Mouse (Mus musculus): Measurements from ENCODE around the gene Mrpl10.
A peak's percentile ranks its signal among the peaks of the same experiment; 100 is the strongest.

The Mrpl10 gene

DNA sequence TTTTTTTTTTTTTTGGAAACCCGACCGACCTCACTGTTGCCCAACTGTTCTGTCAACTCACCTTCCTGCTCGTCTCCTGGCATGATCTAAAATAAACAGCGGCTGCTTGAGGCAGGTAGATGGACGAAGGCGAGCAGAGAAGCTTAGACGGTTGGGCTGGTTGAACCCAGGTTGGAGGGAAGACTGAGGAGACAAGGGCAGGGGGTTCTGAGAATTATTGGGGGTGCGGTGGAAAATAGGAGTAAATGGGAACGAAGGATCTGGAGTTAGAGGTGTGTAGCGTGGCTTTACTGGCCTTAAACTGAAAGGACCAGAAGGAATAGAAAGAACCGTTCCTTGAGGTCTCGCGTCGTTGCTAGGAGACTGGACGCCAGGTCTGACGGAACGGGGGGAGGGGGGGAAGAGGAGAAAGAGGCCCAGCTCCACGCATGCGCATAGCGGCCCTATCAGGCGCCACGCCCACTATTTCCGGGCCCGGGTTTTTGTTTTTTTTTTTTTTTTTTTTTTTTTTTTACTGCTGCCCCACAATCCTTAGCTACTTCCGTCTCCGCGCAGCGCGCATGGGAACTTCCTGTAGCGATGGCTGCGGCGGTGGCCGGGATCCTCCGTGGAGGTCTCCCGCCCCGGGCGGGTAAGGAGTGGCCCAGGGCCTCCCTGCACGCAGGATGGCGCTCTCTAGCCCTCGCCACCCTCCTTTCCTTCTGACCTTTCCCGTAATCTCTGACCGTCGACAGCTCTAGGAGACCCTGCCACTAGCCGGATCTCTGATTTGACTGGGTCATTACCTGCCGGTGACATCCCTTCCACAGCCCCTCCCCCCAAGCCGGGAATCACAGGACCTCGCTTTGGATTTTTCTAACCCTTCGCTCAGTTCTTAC, at the start of gene Mrpl10, which contains the start of gene Lrrc46:
Gene Mrpl10 (plus strand): TSS at position 539 of the 878 bp plus-strand sequence.
Gene Lrrc46 (minus strand): TSS at position 386 of the 878 bp plus-strand sequence.
- peak; percentile 85 for ATAC-seq (ENCODE audit: low TSS enrichment)

GRCm38 (mm10) chr11:96992722-96993311, 48.5 kb upstream of the Mrpl10 start:
- no peak for ATAC-seq (ENCODE audit: low TSS enrichment)

- no peak for ATAC-seq (ENCODE audit: low TSS enrichment)
Observed at GRCm38 (mm10) chr11:96995031-96995430, 46.3 kb upstream of the Mrpl10 start.

- no peak for ATAC-seq (ENCODE audit: low TSS enrichment)
Observed at GRCm38 (mm10) chr11:96995836-96996772, 45.3 kb upstream of the Mrpl10 start.

DNA sequence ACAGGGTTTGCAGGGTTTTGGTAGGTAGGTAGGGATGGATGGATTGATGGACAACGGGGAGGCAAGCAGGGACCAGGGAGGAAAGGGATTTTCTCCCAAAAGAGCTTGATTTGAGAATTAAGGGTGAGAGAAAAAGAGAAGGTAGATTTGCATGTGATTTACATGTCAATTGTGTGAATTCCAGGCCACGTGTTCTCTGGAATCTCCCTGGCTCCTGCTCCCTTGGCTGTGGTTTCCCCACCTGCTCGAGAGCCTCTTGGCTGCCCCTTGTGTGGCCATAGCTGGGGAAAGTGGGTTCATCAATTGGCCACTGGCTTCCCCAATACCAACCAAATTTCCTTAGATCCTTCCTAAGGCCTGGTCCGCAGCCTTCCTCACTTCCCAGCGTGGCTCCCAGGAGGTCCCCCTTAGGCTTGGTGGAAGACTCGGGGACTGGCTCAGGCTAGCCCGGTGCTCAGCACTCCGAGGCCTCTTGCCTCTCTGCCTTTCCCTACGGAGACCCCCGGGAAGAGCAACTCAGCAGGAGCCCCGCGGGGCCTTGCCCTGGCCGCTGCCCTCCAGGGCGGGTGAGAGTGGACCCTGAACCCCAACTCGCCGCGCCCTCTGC, 44.5 kb upstream of the Mrpl10 start:
- ATAC-seq (ENCODE audit: low TSS enrichment) = no peak

GRCm38 (mm10) chr11:96997380-96997956, 43.9 kb upstream of the Mrpl10 start:
- ATAC-seq (ENCODE audit: low TSS enrichment) = no peak

- no peak for ATAC-seq (ENCODE audit: low TSS enrichment)
Observed at GRCm38 (mm10) chr11:97003170-97003569, 38.2 kb upstream of the Mrpl10 start.

DNA sequence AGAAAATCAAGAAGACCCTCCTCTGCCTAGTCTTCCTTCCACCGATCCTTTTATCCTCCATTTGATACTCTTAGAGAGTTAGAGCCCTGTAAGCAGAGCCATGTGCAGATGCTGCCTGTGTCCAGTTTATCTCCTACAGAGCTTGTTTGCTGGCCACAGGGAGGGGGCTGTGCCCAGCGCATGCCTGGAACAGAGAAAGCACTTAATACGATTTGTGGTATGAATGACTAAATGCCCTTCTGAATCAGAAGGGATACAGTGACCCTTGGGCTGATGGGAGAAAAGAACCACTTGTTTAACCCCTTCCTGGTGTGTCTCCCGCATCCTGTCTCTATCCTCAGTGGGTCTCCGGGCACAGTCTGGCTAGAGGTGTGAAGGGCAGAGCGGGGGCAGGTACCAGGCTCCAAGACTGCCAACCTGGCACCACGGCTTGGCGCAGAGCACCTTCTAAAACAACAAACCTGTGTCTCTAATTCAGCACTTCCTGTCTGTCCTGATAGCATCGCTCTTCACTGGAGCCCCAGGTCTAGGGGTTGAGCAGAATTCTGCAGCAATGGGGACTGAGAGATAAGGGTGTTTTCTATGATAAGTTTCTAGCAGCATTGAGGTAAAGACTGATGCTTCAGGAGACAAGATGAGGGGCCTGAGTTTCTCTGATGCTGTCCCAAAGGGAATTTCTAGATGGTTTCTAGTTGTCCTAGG, 34.1 kb upstream of the Mrpl10 start:
- ATAC-seq (ENCODE audit: low TSS enrichment) = no peak

DNA sequence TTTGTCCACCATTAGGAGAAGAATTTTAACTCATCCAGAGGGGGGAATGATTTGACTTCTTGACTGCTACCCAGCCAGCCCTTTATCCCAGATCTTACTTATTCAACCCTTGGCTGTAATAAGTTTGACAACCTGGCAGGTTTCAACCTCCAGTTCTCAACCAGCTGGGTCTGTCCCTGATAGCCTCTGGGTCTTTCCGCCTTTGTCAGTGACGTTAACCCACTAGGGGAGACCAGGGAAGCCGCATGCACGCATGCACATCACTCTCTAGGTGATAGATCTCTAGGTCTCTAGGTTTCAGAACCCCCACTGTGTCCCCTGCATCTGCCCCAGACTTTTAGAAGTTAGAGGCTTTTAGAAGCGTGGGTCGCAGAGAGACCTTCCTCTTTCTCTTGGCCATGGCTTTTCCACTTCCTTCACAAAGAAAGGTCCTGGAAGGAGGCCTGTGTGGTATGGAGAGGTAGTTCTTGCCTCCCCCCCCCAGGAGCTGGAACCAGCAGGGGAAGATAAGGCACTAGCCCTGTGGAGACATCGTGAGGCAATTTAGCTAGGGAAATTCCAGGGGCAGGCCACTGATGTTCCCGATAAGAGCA, 32.1 kb upstream of the Mrpl10 start:
- ATAC-seq (ENCODE audit: low TSS enrichment) = no peak

DNA sequence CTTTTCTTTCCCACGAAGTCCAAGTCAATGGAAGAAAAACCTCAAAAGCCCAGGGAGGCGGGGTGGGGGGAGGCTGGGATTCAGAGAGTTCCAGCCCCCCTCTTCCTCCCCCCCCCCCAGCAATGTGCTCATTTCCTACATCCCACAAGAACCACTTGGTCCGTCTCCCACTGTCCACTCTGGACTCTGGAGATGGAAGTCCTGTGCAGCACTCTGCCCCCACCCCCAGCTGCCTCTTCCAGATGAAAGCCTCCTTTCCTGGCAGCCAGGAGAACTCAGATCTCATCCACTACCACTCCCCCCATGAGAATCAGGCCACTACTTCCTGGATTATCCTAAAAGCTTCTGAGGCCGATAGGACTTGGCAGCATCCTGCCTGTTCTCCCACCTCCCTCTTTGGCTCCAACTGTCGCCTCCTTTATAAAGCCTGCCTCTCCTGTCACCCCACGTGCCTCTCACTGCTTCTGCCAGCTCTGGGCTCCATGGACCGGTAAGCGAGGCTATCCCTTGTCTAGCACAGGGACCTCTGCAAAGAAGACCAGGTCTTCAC, 28.2 kb upstream of the Mrpl10 start, which contains the start of gene Sp6:
Gene Sp6 (plus strand): TSS at position 274 of the 550 bp plus-strand sequence.
- no peak for ATAC-seq (ENCODE audit: low TSS enrichment)

DNA sequence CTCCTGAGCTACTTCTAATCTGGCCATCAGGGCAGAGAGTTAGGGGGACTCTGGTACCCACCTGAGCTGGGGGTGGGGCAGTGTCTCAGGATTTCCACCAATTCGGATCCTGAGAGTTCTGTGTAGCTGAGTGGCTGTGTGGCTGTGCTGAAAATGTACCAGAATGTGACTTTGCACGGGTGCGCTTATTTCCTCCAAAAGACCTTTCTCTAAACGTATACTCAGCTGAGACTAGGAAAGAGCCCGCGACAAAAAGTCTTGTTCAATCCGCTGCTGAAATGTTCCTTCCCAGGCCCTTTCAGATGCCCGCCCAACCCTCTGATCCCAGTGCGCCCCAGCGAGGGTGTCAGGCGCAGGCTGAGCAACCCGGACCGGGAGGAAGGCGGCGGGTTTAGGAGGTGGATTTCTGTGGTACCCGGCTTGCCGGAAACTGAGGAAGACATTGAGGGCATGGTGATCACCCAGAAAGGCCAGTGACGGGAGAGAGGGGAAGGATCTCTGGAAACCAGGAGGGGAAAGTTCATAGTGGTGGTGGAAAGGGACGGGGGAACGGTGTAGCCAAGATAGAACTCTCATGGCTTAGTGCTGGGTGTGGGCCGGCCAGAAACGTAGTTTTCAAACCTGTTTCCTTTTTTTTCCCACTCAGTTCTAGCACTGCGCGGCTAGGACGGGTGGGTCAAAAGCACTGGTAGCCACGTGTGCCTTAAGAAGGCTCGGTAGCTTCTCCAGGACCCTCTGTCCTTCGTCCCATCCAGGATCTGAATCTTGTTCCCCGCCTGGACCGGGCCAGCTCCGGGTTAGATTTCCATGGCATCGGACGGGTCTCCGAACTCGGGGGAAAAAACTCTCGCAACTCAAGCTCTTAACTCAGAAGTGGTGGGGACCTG, 23.4 kb upstream of the Mrpl10 start:
- no peak for ATAC-seq (ENCODE audit: low TSS enrichment)

- ATAC-seq (ENCODE audit: low TSS enrichment) = no peak
Observed at GRCm38 (mm10) chr11:97018583-97019344, 22.6 kb upstream of the Mrpl10 start.

DNA sequence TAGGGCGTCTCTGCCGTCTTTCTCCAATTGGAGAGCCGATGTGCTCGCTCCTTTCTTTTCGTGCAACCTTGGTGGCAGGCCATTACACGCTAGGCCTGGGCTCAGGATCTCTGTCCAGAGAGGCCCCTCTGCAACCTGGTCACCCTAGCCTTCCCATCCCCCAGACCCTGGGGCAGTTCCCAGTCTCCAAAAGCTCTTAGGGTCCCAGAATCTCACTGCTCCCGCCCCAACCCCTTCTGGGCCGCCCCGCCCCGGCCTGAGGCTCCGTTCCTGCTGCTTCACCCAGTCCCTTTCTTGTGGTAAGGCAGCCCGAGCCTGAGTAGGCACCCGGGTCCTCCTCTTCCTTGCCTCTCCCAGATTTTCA, 22.0 kb upstream of the Mrpl10 start:
- no peak for ATAC-seq (ENCODE audit: low TSS enrichment)

DNA sequence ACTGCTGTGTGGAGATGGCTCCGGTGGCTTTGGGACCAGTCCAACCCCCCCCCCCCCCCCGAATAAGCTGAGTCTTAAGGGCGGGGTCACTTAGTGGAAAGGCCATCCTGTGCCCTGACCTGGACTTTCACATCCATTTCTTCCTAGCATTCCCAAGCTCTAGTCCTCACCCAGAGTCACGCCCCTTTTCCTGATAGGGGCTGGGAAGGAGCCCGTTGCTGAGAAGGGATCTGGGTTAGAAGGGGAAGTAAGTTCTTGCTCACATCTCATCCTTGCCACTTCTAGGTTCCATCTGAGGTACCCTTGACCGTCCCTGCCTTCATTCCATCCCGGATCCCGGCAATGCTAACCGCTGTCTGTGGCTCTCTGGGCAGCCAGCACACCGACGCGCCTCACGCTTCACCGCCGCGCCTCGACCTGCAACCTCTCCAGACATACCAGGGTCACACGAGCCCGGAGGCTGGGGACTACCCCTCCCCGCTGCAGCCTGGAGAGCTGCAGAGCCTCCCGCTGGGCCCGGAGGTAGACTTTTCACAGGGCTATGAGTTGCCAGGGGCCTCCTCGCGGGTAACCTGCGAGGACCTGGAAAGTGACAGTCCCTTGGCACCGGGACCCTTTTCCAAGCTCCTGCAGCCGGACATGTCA, 20.1 kb upstream of the Mrpl10 start:
- no peak for ATAC-seq (ENCODE audit: low TSS enrichment)

DNA sequence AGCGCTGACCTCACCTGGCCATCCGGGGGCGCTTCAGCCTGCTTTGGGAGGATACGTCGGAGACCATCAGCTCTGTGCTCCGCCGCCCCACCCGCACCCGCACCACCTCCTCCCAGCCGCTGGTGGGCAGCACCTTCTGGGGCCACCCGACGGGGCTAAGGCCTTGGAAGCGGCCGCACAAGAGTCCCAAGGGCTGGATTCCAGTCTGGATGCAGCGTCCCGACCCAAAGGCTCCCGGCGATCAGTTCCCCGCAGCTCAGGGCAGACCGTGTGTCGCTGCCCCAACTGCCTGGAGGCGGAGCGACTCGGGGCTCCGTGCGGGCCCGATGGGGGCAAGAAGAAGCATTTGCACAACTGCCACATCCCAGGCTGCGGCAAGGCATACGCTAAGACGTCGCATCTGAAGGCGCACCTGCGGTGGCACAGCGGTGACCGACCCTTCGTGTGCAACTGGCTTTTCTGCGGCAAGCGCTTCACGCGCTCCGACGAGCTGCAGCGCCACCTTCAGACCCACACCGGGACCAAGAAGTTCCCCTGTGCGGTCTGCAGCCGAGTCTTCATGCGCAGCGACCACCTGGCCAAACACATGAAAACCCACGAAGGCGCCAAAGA, 19.4 kb upstream of the Mrpl10 start:
- peak; percentile 69 for ATAC-seq (ENCODE audit: low TSS enrichment)

DNA sequence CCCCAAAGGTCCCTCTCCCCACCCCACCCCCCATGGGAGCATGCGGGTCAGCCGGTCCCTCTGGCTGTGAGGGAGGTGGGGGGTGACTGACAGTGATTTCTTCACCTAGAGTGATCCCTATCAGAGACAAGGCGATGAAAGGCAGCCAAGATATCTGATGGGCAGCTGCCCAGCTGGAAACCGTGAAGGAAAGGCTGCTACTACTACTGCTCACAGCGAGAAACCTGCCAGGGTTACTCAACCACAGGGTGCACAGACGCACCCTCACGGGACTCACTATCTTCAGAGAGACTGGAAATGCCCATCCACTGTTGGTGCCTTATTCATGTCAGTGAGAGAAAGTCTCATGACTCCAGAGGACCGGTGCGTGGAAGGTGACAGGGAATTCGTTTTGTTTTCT, 16.4 kb upstream of the Mrpl10 start:
- ATAC-seq (ENCODE audit: low TSS enrichment) = no peak

- peak; percentile 67 for ATAC-seq (ENCODE audit: low TSS enrichment)
Observed at GRCm38 (mm10) chr11:97025721-97026344, 15.5 kb upstream of the Mrpl10 start.
